Mouse (Mus musculus) brain, embryonic 14.5 days (tissue): ENCODE results near the gene Mypop.

Experiments
- CTCF ChIP-seq: fragments of 200-500 bp; IDR thresholded peaks from 2 replicates; pipeline ENCODE4 v1.5.1; 2012; ENCODE audit warnings: inconsistent platforms, mild to moderate bottlenecking, moderate library complexity, borderline replicate concordance; ENCODE audit not compliant: insufficient read depth, insufficient read length; ENCODE audit errors: extremely low read depth
- POLR2A ChIP-seq: fragments of 200-500 bp; IDR thresholded peaks from 2 replicates; pipeline ENCODE4 v1.6.1; 2012; ENCODE audit warnings: mild to moderate bottlenecking, inconsistent platforms, borderline replicate concordance; ENCODE audit not compliant: poor library complexity, insufficient read depth, insufficient read length, severe bottlenecking; ENCODE audit errors: extremely low read depth

DNA sequence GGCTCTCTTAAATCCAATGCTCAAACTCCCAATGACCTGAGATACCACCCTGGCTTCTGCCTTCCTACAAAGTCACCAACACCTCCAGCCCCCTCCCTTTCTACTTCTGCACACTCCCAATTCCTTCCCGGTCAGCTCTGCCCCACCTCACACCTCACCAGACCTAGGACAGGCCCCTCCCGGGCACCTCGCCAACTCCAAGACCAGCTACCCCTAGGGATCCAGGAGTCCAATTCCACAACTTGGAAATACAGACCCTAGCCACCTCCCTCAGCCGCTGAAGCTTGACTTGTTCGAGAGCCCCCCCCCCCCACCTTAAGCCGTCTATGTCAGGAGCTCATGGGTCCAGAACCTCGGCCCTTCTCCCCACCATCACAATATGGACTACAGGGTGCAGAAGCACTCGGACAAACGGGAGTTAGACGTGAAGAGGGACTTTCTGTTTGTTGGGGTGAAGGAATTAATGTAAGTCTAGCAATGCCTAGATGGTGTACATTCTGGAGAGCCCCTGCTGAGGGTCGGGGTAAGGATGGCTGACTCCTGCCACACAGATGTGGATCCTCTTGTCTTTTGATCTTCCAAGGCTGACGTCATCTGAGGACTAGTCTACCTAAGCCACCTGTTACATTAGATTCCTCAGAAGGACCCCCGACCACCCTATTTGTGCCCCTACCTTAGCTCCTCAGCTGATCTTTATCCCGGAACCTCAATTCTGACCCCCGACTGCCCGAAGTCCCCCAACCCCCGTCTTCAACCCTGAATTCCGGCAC, 31.3 kb downstream of the Mypop start:
- no peak for TF ChIP-seq POLR2A
- no peak for TF ChIP-seq CTCF
